Mouse (Mus musculus) gastrocnemius, adult 8-10 months (tissue): ENCODE measurements around the gene Cdh26. TPM values are rescaled to one million over a fixed set of nuclear protein-coding genes. Genes with fewer than 3 reads are reported as not detected.
A peak's percentile ranks its signal among the peaks of the same experiment; 100 is the strongest.

Experiments used
- DNase-seq, 2 experiments: peaks; one replicate each; pipeline ENCODE4 v3.0.0; 2022; ENCODE audit warnings: low spot score in 2 of 2
- total RNA-seq, 4 experiments: library from RNA; stranded (reverse); gene quantifications; 2 replicates each; pipeline ENCODE4 v1.2.4; 2022

Cdh26 gene
- total RNA-seq, 4 experiments from 2014 or later, result not detected

DNA sequence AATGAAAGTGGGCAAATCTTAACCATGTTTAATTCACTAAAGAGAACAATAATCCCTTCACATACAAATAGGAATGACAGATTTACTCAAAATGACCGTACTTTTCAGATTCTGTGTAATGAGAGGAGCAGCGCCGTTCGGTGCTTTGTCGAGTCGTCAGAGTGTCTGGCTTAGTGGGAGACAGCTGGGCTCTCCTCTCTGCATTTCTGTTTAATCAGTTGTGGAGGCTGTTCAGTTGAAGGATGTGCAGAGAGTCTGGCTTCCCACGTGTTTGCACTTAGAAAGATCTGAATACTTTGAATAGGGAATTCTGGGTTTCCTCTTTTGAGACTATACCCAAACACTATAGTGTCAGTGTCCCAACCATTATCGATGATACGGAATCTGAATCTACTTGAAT, 7.0 kb downstream of the Cdh26 start:
- no peak for DNase-seq

DNA sequence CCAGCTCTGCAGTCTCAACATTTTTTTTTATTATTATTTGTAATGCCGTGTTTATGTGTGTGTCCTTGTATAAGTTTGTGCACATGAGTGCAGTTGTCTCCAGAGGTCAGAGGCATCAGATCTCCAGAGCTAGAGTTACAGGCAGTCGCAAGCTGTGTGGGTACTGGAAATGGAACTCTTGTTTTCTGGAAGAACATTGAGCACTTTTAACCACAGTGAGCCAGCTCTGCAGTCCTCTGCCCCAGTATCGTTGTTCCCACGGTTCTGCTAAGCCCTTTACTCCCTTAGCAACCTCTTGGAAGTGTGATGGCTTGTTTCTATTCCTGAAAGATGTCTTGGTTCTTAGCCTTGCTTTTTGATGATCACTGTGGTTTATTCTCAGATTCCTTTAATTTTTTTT, 19.1 kb downstream of the Cdh26 start:
- DNase-seq, result no peak

DNA sequence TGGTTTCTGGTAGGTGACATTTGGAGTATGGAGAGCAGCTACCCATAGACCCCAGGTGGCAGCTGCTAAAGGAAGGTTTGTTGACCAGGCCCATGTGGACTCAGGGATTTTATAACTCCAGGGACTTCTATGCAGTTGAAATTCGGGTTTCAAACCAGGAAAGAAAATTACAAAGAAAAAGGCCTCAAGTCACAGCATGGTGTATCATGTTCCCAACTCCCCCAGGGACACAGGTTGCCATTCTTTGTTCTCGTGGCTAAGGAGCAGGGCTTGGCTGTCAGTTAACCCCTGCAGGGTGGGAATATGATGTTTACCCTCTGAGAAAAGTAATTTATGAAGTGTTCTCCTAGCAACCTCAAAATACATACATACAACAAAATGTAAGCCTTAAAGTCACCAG, 19.9 kb downstream of the Cdh26 start:
- DNase-seq, result no peak

DNA sequence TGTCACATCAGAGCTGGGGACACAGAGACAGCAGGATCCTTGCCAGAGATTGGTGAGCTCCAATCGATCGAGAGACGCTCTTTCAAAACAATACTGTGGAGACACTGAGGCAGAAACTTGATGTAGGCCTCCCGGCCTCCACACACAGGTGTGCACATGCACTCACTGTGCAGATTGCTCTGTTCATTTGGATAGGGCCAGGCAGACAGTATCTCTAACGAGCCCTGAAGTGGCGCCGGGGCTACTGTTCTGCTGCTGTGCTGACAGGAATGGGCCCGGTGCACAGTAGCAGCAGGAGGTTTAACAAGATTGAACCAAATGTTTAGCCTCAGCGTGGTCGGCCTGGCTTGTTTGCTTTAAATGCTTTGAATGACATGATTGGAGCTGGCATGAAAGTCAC, 20.6 kb downstream of the Cdh26 start:
- DNase-seq, result no peak

DNA sequence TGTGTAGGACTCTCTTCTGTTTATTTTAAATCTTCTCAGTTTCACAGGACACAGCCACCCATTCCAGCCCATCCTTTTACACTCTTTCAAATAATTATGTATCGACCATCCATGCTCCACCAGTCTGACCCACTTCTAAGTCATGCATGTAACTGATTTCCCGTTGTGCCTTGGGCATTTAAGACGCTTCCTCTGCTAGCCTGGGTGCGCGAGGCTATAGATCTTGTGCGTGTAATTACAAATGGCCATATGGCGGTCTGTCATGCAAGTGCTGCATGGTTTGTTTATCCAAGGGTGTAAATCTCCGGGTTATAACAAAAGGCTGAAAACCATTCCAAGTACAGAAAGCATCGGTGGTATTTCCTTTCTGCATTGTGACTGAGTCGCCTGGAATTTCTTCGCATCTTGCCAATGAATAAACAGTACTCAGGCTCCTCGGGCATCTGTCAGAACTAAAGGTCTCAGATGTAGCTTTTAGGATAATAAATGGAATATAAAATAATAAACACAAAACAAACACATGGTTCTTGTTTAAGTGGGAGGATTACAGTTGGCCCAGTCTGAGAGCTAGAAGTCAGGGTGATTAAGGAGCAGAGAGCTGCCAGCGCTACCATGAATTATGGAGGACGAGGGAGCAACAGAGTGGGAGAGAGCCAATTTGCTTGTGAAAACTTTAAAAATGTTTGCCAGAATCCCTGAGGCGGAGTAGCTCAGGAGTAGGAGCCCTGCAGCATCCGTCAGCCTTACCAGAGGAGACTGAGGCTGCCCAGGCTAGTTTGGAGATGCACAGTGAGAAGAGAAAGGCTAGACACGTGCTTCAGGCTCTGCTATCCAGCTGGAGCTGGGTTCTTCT, 24.6 kb downstream of the Cdh26 start:
- DNase-seq, result no peak

DNA sequence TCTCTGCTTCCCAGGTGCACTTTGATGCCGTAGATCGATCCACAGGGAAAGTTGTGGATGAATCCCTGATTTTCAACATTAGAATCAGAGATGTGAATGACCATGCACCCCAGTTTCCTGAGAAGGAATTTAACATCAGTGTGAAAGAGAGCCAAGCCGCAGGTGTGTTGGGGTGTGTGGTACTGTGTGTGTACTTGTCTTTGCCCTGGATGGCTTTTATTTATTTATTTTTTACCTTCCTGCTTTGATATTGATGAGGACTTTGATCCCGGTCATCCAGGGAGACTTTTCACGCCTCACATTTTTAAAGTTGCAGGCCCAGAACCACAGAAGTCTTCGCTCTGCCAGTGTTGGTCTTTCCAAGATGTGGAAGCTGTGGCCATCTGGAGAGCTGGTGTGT, 27.1 kb downstream of the Cdh26 start:
- DNase-seq, result no peak

DNA sequence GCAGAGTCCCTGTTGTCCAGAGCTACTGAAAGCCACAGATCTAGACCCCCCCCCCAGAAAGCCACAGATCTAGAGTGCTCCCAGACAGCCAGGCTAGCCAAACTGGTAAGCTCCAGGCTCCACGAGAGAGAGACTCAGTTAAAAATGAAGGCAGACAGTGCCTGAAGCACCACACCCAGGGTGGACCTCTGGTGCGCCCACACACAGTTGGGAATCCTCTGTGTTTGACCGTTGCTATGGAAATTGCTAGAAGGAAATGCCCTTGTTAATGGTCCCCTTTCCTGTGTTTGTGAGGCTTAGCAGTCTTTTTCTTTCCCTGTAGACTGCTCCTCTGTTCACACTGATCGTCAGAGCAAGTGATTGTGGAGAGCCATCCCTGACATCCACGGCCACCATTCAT, 30.0 kb downstream of the Cdh26 start:
- no peak for DNase-seq

DNA sequence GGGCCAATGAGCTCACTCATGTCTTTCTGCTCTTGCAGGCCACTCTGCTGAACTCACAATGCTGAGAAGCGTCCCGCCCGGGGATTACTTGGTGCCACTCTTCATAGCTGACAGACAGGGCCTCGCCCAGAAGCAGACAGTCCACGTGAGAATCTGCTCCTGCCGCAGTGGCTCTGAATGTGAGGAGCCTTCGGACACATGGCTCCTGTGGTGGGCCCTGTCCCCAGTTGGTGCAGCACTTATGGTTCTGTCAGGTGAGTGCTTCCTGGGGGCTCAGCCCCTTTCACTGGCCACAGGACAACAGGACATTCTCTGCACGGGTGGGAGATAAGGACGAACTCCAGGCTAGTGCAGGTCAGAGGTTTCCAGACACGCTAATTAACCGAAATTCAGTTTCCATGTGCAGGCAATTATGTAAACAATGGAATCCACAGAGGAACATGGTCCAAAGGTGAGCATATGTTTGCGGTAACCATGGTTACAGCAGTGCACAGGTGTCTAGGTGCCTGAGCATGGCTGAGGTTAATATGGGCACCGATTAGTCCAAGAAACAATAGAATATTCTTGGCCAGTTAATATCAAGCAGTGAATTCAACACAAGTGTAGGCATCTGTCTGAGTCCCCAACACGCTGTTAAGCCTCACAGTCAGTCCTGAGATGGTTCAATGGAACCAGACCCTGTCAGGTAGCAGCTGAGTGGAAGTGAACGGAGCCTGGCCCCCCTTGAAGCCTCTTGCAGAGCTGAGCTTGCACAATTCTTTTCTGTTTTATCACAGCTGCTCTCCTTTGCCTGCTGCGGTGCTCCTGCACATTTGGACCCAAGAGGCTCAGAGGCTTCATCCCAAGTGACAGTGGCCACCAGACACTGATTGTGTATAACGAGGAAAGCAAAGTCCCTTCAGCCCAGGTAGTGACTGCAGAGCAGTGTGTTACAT, 41.5 kb downstream of the Cdh26 start:
- no peak for DNase-seq

DNA sequence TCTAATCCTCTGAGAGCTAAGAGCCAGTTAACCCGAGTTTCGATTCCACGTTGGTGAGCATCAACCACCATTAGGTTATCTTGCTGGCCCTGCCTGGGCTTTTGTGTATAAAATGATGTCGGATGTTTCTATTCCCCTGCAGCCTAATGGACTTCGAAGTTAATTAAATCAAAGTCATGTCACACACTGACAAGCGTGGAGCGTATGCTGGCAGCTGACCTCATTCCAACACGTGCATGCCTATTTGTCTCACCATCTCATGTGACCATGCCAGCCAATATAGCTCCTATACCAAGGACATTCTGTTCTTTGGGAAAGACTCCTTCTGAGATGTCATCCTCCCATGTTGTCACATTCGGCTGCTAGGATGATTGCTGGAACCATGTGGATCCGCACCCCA, 43.6 kb downstream of the Cdh26 start:
- DNase-seq, result no peak

DNA sequence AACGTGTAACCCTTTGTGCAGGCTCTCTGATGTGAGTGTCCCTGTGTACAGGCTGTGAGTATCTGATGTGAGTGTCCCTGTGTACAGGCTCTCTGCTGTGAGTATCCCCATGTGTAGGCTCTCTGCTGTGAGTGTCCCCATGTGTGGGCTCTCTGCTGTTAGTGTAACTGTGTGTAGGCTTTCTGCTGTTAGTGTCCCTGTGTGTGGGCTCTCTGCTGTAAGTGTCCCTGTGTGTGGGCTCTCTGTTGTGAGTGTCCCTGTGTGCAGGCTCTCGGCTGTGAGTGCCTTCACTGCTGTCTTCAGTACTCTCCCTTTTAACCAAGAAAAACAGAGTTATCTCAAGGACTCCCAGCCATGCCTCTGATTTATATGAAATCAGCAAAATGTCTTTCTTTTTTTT, 46.9 kb downstream of the Cdh26 start:
- no peak for DNase-seq

DNA sequence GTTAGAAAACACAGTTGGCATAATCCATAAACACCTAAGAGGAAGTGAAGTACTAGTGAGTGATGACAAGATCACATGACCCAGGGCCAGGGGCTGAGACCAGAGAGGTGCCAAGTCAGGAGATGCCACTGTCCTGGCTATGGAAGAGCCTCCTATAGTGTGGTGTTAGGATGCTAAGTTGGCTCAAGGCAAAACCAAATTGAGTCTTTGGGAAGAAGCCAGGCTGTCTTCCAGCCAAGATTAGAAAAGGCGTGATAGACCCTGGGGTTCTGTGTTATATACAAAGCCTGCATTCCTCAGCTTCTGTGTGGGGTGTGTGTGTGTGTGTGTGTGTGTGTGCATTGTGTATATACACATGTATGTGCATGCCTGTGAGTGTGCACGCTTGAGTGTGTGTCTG, 48.7 kb downstream of the Cdh26 start:
- DNase-seq, result no peak

DNA sequence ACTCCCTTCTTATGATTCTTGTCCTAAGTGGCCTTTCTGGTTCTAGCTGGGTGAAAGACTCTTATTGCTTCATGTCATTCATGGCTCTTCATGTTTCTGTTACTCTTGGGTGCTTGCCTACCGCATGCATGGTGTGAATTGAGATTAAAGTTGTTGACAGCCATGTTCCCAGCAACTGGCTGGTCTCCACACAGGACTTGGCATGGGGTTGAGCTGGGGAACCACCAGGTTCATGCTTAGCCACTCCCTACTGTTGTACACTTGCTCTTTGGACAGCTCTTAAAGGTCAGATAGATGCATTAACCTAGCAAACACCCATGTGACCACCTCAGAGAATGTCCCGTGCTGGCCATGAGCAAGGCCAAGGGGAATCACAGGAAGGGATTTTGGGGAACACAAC, 50.6 kb downstream of the Cdh26 start:
- DNase-seq, result no peak

DNA sequence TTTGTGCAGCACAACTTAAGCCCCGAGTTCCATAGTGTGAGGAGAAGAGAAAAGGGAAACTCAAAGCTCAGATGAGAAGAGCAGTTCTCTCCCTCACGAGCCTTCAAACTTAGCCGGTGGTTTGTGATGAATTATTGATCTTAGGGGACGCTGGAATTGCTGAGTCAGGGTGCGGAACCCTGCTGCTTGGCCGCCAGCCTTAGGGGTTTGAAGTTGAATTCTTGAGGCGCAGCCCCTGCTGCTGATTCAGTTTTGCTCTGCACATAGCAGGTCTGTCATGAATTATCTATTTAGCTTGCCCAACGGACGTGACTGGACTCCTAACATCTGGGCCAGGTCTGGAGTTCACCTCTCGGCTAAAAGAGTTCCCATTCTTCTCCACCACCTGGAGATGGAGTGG, 53.1 kb downstream of the Cdh26 start:
- no peak for DNase-seq

DNA sequence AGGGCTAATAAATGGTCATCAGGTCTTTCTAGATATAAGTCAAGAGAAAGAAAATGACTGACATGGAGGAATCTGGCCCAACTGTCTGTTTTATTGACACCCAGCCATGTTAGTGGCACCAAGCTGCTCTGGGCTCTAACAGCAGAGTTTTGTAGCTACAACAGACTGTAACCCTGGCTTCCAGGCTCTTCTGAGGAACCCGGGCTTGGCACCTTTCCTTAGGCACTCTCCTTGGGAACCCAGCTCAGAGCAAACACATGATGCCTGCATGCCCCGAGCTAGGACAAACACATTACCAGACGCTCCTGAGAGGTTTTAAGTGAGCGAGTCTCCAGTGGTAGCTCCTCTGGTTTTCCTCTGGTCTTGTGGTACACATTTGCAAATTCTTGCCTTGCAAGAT, 57.9 kb downstream of the Cdh26 start:
- no peak for DNase-seq

DNA sequence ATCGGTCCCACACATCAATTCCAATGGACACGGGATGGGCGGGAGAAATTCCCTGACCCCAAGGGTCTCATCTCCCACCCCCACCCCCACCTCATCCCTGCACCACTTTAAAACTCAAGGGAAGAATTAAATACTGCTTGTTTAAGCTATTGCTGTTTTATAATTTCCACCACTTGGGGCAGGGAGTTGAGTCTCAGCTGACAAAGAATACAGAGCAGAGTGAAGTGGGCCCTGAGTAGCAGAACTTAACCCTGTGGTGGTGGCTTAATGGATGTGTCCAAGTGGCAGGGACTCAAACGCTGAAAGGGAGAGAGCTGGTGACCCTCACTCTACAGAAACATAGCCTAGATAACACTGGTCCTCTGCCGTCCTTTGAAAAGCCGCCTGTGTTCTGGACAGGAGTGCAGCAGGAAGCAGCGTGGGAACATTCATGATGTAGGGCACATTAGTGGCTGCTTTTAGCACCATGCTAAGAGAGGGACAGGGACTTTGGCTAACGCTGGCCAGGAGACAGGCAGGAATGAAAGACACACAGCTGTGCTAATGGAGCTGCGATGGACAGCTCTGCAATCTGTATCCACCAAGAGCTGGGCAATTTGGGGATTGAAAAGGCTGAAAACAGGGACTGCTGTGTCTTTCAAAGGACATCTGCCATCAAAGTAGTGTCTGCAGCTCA, 60.1 kb downstream of the Cdh26 start:
- DNase-seq, result no peak

DNA sequence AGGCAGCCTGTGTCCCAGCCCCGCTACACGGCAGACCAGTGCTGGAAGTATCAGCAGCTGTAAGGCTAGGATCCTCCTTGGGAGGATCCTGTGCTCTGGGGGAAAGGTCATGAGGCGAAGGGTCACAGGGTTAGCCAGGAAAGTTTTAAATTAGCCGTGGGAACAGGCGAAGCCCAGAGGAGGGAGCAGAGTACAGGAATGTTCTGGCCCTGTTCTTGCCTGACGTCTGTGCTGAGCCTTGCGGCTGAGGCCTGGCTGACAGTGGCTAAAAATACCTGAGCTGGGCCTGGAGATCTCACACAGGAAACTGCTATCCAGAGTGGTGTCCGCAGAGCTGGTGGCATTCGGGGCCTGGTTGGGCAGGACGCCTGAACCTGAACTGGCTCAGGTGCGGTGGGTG, 63.7 kb downstream of the Cdh26 start:
- DNase-seq, result peak; percentile 67 to 78

DNA sequence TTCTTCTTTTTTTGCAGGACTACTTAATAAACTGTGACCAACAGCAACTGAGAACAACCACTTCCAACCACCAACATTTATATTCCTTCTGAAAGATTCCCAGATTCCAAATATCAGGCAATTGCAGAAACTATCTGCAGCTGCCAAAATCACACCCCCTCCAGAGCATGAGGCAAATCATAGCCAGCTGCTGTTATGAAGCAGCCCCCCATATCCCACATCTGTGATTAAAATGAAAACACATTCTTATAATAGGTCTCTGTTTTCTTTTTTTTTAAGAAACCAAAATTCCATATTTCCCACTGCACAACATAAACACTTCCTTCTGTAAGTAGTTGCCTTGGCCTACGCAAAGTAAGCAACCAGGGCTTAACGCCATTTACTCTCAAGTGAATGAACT, 65.5 kb downstream of the Cdh26 start:
- DNase-seq, result no peak

DNA sequence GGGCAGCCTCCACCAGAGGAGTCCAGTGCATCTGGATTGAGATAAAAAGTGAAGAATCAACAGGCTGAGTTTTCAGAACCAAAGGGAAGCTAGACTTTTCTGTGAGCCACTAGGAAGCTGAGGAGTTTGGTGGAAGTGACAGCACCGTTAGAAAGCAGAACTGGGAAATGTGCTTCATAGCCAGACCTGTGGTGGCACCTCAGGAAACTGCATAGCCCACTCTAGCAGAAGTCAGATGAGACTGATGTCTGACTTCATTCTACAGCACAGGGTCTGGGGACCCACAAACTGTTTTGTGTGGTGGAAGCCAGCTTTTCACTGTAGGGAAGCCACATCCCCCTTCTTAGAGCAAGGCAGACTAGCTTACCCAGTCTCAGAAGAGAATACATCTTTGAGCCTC, 67.6 kb downstream of the Cdh26 start:
- no peak for DNase-seq

DNA sequence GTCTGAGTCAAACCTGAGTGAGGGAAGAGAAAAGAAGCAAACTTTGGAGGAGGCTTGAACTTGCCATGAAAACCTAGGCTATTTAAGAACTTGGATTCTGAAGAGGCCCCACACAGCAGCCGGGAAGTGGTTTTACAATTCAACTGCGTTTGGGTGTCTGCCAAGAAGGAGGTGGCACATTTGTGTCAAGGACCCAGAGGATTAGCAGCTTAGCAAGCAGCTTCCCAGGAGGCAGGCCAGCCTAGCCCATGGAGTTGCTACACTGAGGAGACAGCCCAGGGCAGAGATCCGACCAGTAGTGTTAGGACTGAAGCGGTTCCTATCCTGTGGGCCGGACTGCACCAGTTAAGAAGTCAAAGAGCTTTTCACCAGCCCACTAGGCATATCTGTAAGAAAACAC, 68.1 kb downstream of the Cdh26 start:
- DNase-seq, result no peak

DNA sequence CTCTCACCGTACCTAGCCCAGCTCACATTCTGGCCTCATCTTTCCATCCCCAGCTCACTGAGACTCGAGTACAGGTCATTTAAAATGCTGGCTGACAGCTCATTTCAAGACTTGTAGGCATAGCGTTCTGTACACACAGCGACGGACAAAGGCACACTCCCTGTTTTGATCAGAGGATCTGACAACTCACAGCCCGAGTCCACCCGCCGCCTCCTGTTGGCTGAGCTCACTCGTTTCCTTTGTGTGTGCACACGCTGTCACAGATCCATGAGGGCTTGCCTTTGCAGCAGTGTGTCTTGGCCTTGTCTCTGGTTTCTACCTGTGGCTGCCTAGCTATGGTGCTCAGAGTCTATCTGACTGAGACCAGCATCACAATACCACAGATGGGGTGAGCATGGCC, 72.1 kb downstream of the Cdh26 start:
- no peak for DNase-seq

DNA sequence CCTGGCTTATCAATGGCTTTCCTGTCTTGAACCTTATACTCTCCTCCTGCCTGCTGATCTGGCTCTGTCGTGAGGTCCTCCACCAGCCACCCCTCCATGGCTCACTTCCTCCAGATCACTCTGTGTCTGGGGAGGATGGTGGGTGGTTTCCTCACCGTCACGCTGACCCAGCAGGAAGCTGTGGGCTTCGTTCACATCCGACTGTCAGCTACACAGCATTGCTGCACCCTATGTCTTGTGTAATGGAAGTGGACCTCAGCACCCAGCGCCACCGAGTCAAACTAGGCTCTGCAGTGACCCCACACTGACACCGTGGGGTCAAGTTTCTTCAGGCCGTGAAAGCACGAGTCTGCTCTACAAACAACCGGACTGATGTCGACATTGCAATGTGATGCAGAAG, 75.7 kb downstream of the Cdh26 start:
- no peak for DNase-seq

DNA sequence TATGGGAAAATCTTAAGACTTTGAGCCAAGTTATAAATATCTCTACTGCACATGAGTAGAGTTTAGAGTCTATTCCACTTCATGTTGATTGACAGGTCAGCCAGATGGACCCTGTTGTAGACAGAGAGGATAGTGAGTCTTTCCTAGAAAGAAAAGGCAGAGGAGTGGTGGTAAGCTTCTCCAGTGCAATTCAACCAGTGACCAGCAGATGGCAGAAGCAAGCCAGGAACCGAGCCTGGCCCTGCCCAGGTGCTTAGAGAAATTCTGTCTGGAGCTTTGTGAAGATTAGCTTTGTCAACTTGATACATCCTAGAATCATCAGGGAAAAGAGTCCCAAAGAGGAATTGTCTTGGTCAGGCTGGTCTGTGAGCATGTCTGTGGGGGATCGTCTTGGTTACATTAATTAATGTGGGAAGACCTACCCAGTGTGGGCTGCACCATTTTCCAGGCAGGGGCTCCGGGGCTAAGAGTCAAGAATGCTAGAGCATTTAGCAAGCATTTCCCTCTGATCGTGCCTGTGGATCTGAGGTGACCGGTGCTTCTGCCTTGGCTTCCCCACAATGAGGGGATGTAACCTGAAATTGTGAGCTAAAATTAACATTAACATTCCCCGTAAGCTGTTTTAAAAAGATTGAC, 77.2 kb downstream of the Cdh26 start:
- peak; percentile 13 to 27 for DNase-seq
